Mouse (Mus musculus): ENCODE results near the gene Akap5. TPM values are rescaled to one million over a fixed set of nuclear protein-coding genes. Genes with fewer than 3 reads are reported as not detected.

The Akap5 gene
- polyA plus RNA-seq, 1 experiment from 2014 or later, result 4.5 TPM

Other genes starting within 250 kb of the Akap5 start
- 0.05 and 0.12 TPM in 2 replicates for gene Esr2, start 147.6 kb upstream of the Akap5 start, polyA plus RNA-seq (2015; fragmentation: Nextera tagmentation; extraction: Ambion mirVana)
- gene Tex21, start 78.1 kb upstream of the Akap5 start, polyA plus RNA-seq (2015; fragmentation: Nextera tagmentation; extraction: Ambion mirVana), result not detected in 2 replicates
- 48.0 and 53.6 TPM in 2 replicates for gene Mthfd1, start 69.6 kb upstream of the Akap5 start, polyA plus RNA-seq (2015; fragmentation: Nextera tagmentation; extraction: Ambion mirVana)
- gene Zbtb25, start 44.7 kb downstream of the Akap5 start, polyA plus RNA-seq (2015; fragmentation: Nextera tagmentation; extraction: Ambion mirVana), result 18.4 and 18.5 TPM in 2 replicates
- 5.5 and 5.6 TPM in 2 replicates for gene Zbtb1, start 45.4 kb downstream of the Akap5 start, polyA plus RNA-seq (2015; fragmentation: Nextera tagmentation; extraction: Ambion mirVana)
- gene Hspa2, start 79.3 kb downstream of the Akap5 start, polyA plus RNA-seq (2015; fragmentation: Nextera tagmentation; extraction: Ambion mirVana), result 4.9 and 5.2 TPM in 2 replicates
- gene Ppp1r36, start 92.6 kb downstream of the Akap5 start, polyA plus RNA-seq (2015; fragmentation: Nextera tagmentation; extraction: Ambion mirVana), result 0.71 and 1.2 TPM in 2 replicates
- 0.63 and 0.97 TPM in 2 replicates for gene Plekhg3, start 206.0 kb downstream of the Akap5 start, polyA plus RNA-seq (2015; fragmentation: Nextera tagmentation; extraction: Ambion mirVana)